Mouse (Mus musculus): ENCODE measurements at regions not wholly inside any gene's neighbourhood (a gene's known extent, or its start where the extent isn't known, plus 50 kb on each side); places are given as distances from the start of the nearest gene placed in this dataset.
"Not testable (repeated sequence)": the region's sequence is repeated elsewhere in the genome, so short reads cannot be mapped to it uniquely, and the experiment has no call there.

DNA sequence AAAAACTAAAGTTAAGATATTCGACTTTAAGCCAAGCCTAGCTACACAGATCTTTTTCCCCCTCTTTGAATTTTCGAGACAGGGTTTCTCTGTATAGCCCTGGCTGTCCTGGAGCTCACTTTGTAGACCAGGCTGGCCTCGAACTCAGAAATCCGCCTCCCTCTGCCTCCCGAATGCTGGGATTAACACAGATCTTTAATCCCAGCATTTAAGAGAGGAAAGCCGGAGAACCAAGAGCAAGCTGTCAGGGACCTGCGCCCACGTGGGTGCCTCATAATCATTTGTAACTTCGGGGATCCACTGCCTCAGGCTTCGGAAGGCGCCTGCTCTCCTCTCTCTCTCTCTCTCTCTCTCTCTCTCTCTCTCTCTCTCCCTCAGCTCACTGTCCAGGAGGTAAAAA, 120.3 kb upstream of the Dapk1 start:
- H3K9me3 ChIP-seq (replicated peaks); H3K9ac ChIP-seq; DNase-seq; ATAC-seq (ENCODE audit: low read depth); H3K27me3 ChIP-seq; H3K36me3 ChIP-seq; H3K4me3 ChIP-seq (replicated peaks); H3K27ac ChIP-seq: not testable (repeated sequence)
- 66% methylated on average over 11 of the region's 11 CpGs for WGBS (ENCODE audit: insufficient replicate concordance)
- Histone ChIP-seq H3K4me1 (replicated peaks) (peaks cover 21% of the 10 kb centered on the region), H3K4me2 (peak overlapping the region; percentile 56)

DNA sequence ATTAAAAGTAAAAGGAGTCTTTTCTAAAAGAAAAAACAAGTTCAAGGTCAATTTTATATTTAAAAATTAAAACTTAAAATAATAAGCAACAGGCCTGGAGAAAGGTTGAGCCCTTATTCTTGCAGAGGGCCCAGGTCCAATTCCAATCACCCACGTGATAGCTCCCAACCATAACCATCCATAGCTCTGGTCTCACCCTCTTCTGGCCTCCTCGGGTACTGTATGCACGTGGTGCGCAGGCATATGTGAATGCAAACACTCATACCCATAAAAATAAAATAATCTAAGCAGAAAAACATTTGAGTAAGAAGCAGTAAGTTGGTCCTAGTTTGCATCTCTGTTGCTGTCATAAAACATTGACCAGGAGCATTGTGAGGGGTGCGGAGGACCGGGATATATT, 119.8 kb upstream of the Dapk1 start:
- H3K4me1 ChIP-seq (replicated peaks), result peaks cover 21% of the 10 kb centered on the region
- no peak overlapping the region for H3K4me2 ChIP-seq
- H3K9me3 ChIP-seq (replicated peaks), result 0 out of 2 replicates have a peak, but pooled peaks cover 2% of the 10 kb centered on the region
- DNase-seq, result no peak
- H3K9ac ChIP-seq, result no peak overlapping the region
- H3K36me3 ChIP-seq, result no peaks in the 10 kb centered on the region
- H3K4me3 ChIP-seq (replicated peaks), result no peak overlapping the region
- ATAC-seq (ENCODE audit: low read depth), result no peak
- H3K27ac ChIP-seq, result no peak overlapping the region
- peaks cover 3% of the 10 kb centered on the region; the same call in 1 of the 2 replicates for H3K27me3 ChIP-seq
- WGBS (ENCODE audit: insufficient replicate concordance), result 80% methylated on average over 6 of the region's 6 CpGs

DNA sequence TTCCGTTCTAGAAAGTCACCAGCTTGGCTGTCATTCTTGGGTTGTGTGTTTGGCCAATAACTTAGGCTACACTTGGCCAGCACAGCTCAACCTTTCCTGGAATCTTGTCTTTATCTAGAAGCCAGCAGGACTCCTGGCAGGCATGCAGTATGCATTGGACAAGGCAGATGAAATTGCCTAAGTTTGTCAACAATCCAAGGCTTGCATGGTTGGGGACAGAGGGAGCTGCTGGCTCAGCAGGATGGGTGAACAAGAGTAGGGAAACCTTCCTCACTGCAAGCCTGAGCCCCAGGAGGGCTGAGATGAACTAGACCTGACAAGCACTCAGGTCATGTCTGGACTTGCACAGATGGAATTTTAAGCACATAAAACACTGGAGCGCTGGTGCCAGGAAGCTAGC, 115.6 kb upstream of the Dapk1 start:
- DNase-seq (no peak), ATAC-seq (ENCODE audit: low read depth) (no peak)
- H3K4me2 ChIP-seq, result no peak overlapping the region
- 53% methylated on average over 2 of the region's 2 CpGs for WGBS (ENCODE audit: insufficient replicate concordance)
- no peak overlapping the region for H3K9ac ChIP-seq
- no peak overlapping the region for H3K27ac ChIP-seq
- no peak overlapping the region for H3K4me3 ChIP-seq (replicated peaks)
- no peaks in the 10 kb centered on the region for H3K36me3 ChIP-seq
- H3K4me1 ChIP-seq (replicated peaks), result peaks cover 7% of the 10 kb centered on the region
- 0 out of 2 replicates have a peak, but pooled peaks cover 4% of the 10 kb centered on the region for H3K9me3 ChIP-seq (replicated peaks)
- H3K27me3 ChIP-seq, result no peaks in the 10 kb centered on the region

DNA sequence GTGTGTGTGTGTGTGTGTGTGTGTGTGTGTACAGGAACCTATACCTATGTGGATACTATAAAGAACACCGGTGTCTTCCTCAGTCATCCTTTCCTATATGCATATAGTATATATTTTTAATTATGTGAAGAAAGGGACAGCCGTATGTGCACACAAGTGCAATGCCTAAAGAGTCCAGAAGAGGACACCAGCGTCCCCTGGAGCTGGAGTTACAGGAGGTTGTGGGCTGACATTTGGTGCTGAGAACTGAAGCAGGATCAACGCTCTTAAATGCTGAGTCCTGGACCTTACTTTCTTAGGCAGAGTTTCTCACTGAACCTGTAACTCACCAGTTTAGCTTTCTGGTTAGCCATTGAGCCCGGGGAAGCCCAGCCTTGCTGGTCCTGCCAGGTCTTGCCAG, 114.9 kb upstream of the Dapk1 start:
- Histone ChIP-seq H3K9ac (no peak overlapping the region), H3K4me2 (no peak overlapping the region), H3K9me3 (replicated peaks) (0 out of 2 replicates have a peak, but pooled peaks cover 4% of the 10 kb centered on the region), H3K4me3 (replicated peaks) (no peak overlapping the region), H3K36me3 (no peaks in the 10 kb centered on the region), H3K27me3 (no peaks in the 10 kb centered on the region), H3K27ac (no peak overlapping the region), H3K4me1 (replicated peaks) (peaks cover 6% of the 10 kb centered on the region)
- WGBS (ENCODE audit: insufficient replicate concordance), result 80% methylated on average over 5 of the region's 5 CpGs
- ATAC-seq (ENCODE audit: low read depth), result no peak
- no peak for DNase-seq

DNA sequence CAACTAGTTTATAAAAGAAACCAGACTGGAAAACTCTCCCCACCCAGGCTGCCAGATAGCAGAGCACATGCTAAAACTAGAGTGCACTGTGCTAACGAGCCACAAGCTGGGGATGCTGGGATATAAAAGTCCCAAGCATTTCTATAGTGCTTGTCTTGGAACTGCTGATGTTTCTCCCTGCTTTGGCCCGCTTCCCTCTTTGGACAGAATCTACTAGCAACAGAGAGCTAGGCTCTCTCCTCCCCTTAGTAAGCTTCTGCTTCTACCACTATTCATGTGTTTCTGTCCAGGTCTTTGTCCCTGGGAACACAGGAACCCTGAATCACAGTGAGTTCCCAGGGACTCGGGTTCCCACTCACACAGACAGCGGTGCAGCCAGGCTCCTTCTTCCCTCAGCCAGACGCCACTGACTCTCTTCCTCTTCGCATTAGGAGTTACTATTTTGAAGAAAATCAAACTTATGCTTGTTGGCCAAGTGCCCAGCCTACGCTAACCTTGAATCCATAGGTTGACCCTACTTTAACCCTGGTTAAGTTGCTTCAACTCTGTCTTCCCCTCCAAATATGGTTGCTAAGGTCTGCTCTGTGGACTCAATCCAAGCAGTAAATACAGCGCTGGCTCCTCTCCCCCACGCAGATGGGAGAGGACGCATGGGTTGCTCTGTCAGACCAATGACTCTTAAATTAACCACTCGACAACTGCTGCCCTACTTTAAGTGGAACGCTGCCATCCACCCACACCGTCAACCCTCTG, 113.4 kb upstream of the Dapk1 start:
- Histone ChIP-seq H3K4me3 (replicated peaks) (no peak overlapping the region), H3K4me1 (replicated peaks) (peaks cover 9% of the 10 kb centered on the region), H3K9ac (no peak overlapping the region), H3K9me3 (replicated peaks) (0 out of 2 replicates have a peak, but pooled peaks cover 4% of the 10 kb centered on the region), H3K27ac (peak overlapping the region; percentile 1; the same call in 1 of the 2 replicates), H3K36me3 (no peaks in the 10 kb centered on the region), H3K27me3 (no peaks in the 10 kb centered on the region), H3K4me2 (no peak overlapping the region)
- WGBS (ENCODE audit: insufficient replicate concordance), result 72% methylated on average over 13 of the region's 13 CpGs
- DNase-seq (no peak), ATAC-seq (ENCODE audit: low read depth) (no peak)

DNA sequence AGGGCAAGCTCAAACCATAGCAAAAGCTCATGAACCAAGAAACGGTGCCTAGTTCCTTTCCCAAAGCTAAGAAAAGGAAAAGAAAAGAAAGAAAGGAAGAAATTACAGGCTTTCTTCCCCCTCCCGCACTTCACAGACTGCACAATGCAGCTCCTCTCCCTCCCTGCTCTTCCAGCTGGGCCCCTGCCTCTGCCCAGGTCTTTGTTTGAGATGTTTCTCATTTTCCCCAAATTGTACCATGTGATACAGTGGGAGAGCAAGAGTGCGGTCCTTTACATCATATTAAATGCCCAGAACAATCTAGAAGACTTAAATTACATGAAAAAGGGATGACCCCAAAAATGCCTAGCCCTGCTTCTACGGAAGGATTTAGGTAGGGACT, 112.9 kb upstream of the Dapk1 start:
- no peak overlapping the region for H3K9ac ChIP-seq
- WGBS (ENCODE audit: insufficient replicate concordance), result 69% methylated on average over 4 of the region's 4 CpGs
- H3K4me3 ChIP-seq (replicated peaks), result no peak overlapping the region
- no peak for DNase-seq
- no peak overlapping the region for H3K4me2 ChIP-seq
- no peaks in the 10 kb centered on the region for H3K36me3 ChIP-seq
- 0 out of 2 replicates have a peak, but pooled peaks cover 4% of the 10 kb centered on the region for H3K9me3 ChIP-seq (replicated peaks)
- peaks cover 9% of the 10 kb centered on the region for H3K4me1 ChIP-seq (replicated peaks)
- no peaks in the 10 kb centered on the region for H3K27me3 ChIP-seq
- no peak overlapping the region; the same call in 1 of the 2 replicates for H3K27ac ChIP-seq
- no peak for ATAC-seq (ENCODE audit: low read depth)

DNA sequence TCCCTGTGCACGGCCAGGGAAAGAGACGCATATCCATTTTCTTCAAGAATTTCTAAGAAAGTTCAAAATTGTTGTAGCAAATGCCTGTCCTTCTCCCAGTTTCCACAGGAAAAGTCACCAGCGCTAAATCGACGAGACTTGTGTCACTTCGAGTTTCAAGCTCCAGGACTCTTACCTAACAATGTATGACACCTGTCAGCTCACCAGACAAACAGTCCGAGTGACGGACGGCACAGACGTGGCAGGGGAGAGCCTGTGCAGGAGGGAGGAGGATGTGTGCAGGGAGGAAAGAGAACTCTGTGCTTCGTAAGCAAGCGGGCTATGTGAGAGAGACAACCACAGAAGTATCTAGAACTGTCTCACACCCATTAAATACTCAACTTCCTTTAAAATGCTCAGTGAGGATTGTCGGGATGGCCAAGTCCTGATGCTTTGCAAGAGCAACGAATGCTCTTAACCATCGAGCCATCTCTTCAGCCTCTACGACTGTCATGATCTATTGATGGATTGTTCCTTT, 109.7 kb upstream of the Dapk1 start:
- Histone ChIP-seq H3K4me2 (no peak overlapping the region), H3K36me3 (no peaks in the 10 kb centered on the region), H3K4me3 (replicated peaks) (no peak overlapping the region), H3K4me1 (replicated peaks) (peaks cover 9% of the 10 kb centered on the region), H3K27me3 (no peaks in the 10 kb centered on the region), H3K9ac (no peak overlapping the region), H3K9me3 (replicated peaks) (0 out of 2 replicates have a peak, but pooled peaks cover 2% of the 10 kb centered on the region), H3K27ac (no peak overlapping the region)
- no peak for DNase-seq
- WGBS (ENCODE audit: insufficient replicate concordance), result 24% methylated on average over 16 of the region's 16 CpGs
- no peak for ATAC-seq (ENCODE audit: low read depth)

DNA sequence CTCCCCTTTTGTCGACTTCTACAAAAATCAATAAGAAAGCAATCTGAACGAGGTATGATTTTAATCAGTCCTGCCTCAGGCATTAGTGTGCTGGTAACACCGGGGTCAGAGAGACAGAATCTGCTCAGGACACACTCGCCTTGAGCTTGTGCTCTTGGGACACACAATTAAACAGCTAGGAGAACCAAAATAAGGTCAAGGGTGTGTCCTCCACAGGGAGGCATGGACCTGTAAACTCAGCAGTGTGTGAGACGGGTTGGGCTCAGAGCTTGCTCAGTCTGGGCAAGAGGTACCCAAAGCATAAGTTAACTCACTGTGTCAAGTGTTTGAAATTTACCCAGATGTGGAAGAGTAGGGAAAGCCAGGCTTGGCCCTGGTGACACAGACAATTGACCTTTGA, 107.9 kb upstream of the Dapk1 start:
- no peaks in the 10 kb centered on the region for H3K9me3 ChIP-seq (replicated peaks)
- 57% methylated on average over 5 of the region's 5 CpGs for WGBS (ENCODE audit: insufficient replicate concordance)
- DNase-seq, result no peak
- no peak overlapping the region for H3K9ac ChIP-seq
- H3K4me3 ChIP-seq (replicated peaks), result no peak overlapping the region
- ATAC-seq (ENCODE audit: low read depth), result no peak
- no peaks in the 10 kb centered on the region for H3K36me3 ChIP-seq
- no peak overlapping the region for H3K4me2 ChIP-seq
- no peak overlapping the region for H3K27ac ChIP-seq
- no peaks in the 10 kb centered on the region for H3K27me3 ChIP-seq
- H3K4me1 ChIP-seq (replicated peaks), result peaks cover 8% of the 10 kb centered on the region

DNA sequence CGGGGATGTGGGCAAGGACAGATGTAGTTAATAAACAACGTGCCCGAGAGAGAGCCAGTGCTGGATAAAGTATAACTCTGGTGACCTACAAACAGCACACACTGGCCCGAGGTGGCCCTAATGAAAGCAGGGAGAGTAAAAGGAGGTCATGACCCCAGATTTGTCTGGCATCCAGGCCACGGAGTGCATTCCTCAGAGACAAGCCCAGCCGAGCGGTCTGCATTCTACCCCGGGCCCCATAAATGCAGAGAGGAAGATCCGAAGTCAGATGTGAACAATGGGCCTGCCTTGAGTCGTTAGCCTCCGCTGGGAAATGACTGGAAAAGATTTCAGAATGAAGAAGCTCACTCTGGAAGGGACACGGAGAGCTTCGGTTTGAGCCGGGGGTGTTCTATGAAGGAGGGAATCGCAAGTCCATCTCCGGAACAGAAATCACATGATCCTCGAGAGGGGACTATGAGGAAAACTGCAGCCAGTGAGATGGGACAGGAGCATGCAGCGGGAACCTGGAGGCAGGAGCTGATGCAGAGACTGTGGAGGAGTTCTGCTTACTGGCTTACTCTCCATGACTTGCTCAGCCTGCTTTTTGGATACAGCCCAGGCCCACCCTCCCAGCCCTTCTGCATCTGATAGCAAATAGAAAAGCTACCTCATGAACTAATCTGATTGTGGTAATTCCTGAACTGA, 103.9 kb upstream of the Dapk1 start:
- no peaks in the 10 kb centered on the region for H3K27me3 ChIP-seq
- no peaks in the 10 kb centered on the region for H3K9me3 ChIP-seq (replicated peaks)
- H3K4me3 ChIP-seq (replicated peaks), result no peak overlapping the region
- WGBS (ENCODE audit: insufficient replicate concordance), result 58% methylated on average over 18 of the region's 18 CpGs
- 0 out of 2 replicates have a peak, but pooled peaks cover 3% of the 10 kb centered on the region for H3K4me1 ChIP-seq (replicated peaks)
- DNase-seq (no peak), ATAC-seq (ENCODE audit: low read depth) (peak; percentile 81)
- H3K9ac ChIP-seq, result no peak overlapping the region
- no peaks in the 10 kb centered on the region for H3K36me3 ChIP-seq
- H3K4me2 ChIP-seq, result no peak overlapping the region
- H3K27ac ChIP-seq, result peak overlapping the region; percentile 34; the same call in 1 of the 2 replicates

DNA sequence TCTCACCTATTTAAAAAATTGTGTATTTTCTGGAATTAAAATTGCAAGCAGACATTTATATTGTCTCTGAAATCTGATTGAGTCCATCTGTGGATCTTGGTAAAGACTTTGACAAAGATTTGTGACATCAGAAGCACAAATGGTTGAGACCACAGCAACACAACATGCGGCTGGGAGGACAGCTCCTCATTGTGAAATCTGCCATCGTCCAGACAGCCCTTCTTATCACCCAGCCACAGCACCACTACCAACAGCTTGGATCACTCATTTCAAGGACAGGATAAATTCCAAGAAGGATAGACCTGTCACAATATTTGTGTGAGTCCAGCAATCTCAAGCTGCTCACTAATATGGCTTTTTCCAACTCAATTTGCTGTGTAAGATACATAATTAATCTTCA, 97.6 kb upstream of the Dapk1 start:
- Histone ChIP-seq H3K4me3 (replicated peaks) (no peak overlapping the region), H3K27me3 (no peaks in the 10 kb centered on the region), H3K4me1 (replicated peaks) (0 out of 2 replicates have a peak, but pooled peaks cover 4% of the 10 kb centered on the region), H3K9me3 (replicated peaks) (no peaks in the 10 kb centered on the region), H3K9ac (no peak overlapping the region), H3K36me3 (no peaks in the 10 kb centered on the region), H3K4me2 (no peak overlapping the region), H3K27ac (no peak overlapping the region)
- DNase-seq (no peak), ATAC-seq (ENCODE audit: low read depth) (no peak)
- WGBS (ENCODE audit: insufficient replicate concordance), result 32% methylated on average over 2 of the region's 2 CpGs

DNA sequence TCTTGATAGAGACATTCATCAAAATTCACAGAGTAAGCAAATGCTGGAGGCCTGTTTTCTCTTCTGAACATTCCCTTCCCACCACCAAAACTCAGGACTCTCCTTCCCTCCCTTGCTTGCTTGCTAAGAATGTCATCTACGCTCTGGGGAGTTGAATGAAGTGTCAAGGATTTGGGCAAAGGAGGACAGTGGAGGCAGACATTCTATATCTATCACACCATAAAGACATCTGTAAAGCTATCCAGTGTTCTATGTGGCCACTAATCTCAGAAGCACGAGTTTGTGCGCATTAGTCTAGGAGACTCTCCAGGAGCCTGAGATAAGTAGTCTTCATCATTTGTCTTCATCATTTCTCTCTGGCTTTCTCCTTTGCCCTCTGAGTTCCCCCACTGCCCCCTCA, 94.1 kb upstream of the Dapk1 start:
- no peaks in the 10 kb centered on the region for H3K36me3 ChIP-seq
- H3K9me3 ChIP-seq (replicated peaks), result no peaks in the 10 kb centered on the region
- no peaks in the 10 kb centered on the region for H3K27me3 ChIP-seq
- H3K4me2 ChIP-seq, result no peak overlapping the region
- H3K27ac ChIP-seq, result no peak overlapping the region
- ATAC-seq (ENCODE audit: low read depth), result no peak
- H3K9ac ChIP-seq, result no peak overlapping the region
- 61% methylated on average over 3 of the region's 3 CpGs for WGBS (ENCODE audit: insufficient replicate concordance)
- H3K4me3 ChIP-seq (replicated peaks), result no peak overlapping the region
- 0 out of 2 replicates have a peak, but pooled peaks cover 4% of the 10 kb centered on the region for H3K4me1 ChIP-seq (replicated peaks)
- no peak for DNase-seq

Data from liver, embryonic 13.5 days (tissue).